25 mouse cellular contexts compared by ENCODE assay signal in the genomic region with DNA sequence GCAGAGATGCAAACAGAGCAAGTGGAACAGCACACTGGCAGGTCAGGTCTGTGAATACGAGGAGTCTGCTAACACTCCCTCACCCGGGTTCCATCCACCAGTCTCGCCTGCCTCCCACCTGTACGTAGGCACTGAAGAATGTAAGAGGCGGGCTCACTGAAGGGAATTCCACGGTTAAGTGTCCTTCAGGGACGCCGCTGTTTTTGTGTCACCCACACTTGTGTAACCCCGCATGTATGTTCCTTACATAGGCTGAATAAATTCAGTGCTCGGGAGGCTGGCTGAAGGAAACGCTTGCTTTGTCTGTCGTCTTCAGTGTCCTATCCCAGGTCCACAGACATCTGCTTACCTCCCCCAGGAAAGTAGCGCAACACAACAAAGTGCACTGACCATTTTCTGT.
"Had no signal": no experiment of that assay in that cellular context is flagged by ENCODE, and none has a peak within 500 bp of the region (broad histone marks: within the 10 kb centered on the region; RNA-seq: fewer than 3 reads in every experiment).

No protein-coding gene starts in this region.

- H3K4me1 ChIP-seq: hindbrain, embryonic 10.5 days; hindbrain, embryonic 12.5 days; intestine, embryonic 15.5 days; limb, embryonic 12.5 days had no signal

- ATAC-seq: forebrain, embryonic 16.5 days; hindbrain, embryonic 16.5 days; inflammation-experienced regulatory T-cells, adult 6 months; intestine, postnatal 0 days had no signal

- H3K9me3 ChIP-seq: hindbrain, embryonic 10.5 days; hindbrain, embryonic 12.5 days; intestine, embryonic 15.5 days; limb, embryonic 12.5 days had no signal

- DNase-seq: gastrocnemius, adult 2 months; gastrocnemius, postnatal 10 days; gastrocnemius, postnatal 25 days; heart, postnatal 10 days; heart, postnatal 4 days; kidney, adult 18-20 months; kidney, adult 8-10 months; kidney, postnatal 10 days; kidney, postnatal 25 days; kidney, postnatal 4 days; left cerebral cortex, postnatal 4 days; liver had no signal

- H3K27ac ChIP-seq: gastrocnemius, adult 2 months; hindbrain, embryonic 10.5 days; hindbrain, embryonic 12.5 days; hindbrain, embryonic 14.5 days; intestine, embryonic 15.5 days; layer of hippocampus, adult 2 months; left cerebral cortex, adult 2 months; limb, embryonic 12.5 days had no signal

- H3K4me2 ChIP-seq: heart, embryonic 11.5 days; hindbrain, embryonic 12.5 days; hindbrain, embryonic 14.5 days; intestine, embryonic 15.5 days; limb, embryonic 12.5 days; liver, embryonic 11.5 days had no signal

- H3K27me3 ChIP-seq: hindbrain, embryonic 12.5 days; intestine, embryonic 15.5 days; limb, embryonic 12.5 days had no signal

- H3K9ac ChIP-seq: hindbrain, embryonic 12.5 days; hindbrain, embryonic 14.5 days; intestine, embryonic 15.5 days; limb, embryonic 12.5 days had no signal

- H3K4me3 ChIP-seq: gastrocnemius, adult 2 months; hindbrain, embryonic 10.5 days; hindbrain, embryonic 12.5 days; intestine, embryonic 15.5 days; layer of hippocampus, adult 2 months; left cerebral cortex, adult 2 months; limb, embryonic 12.5 days had no signal
